Mouse (Mus musculus) kidney, postnatal 36 days (tissue): ENCODE measurements at regions not wholly inside any gene's neighbourhood (a gene's known extent, or its start where the extent isn't known, plus 50 kb on each side); places are given as distances from the start of the nearest gene placed in this dataset.

Experiments used
- DNase-seq, 2 experiments: peaks; one replicate each; pipeline ENCODE4 v3.0.0; 2021 to 2022; ENCODE audit warnings: mixed read lengths in 2 of 2

- DNase-seq: no peak
Measured at GRCm38 (mm10) chr3:52414017-52414416, 145.9 kb downstream of the Foxo1 start.

- DNase-seq: peak in 1 of 2 experiments; percentile 42
Measured at GRCm38 (mm10) chr3:52413187-52413746, 145.1 kb downstream of the Foxo1 start.

- DNase-seq: no peak
Measured at GRCm38 (mm10) chr3:52411356-52411755, 143.2 kb downstream of the Foxo1 start.

GRCm38 (mm10) chr3:52409465-52409864 is 141.3 kb downstream of the Foxo1 start:
- DNase-seq: no peak

- DNase-seq: no peak
Measured at GRCm38 (mm10) chr3:52406778-52407318, 138.7 kb downstream of the Foxo1 start.

GRCm38 (mm10) chr3:52404636-52405035 is 136.5 kb downstream of the Foxo1 start:
- peak; percentile 68 to 74 for DNase-seq

GRCm38 (mm10) chr3:52403032-52403431 is 134.9 kb downstream of the Foxo1 start:
- no peak for DNase-seq
